Mouse (Mus musculus): Measurements from ENCODE around the gene Elovl5. TPM values are rescaled to one million over a fixed set of nuclear protein-coding genes. Genes with fewer than 3 reads are reported as not detected.

Elovl5 gene
- polyA plus RNA-seq, 1 experiment from 2014 or later: 89.5 TPM

DNA sequence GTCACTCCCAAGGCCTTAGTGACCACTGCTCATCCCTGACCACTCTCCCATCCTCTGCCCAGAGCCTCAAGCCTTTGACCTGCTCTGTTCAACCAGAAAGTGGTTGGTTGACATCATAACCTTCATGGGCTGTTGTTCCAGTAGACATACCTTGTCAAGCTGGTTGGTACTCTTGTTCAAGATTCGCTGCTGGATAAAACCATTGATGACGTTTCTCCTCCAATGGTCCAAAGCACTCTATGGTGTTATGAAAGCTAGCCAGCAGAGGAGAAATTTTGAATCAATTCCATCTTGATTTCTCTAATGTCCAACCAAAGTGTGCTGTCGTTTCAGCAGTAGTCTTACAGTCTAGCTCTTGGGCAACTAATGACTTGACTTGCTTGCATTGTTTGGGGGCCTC lies 27.0 kb downstream of the Elovl5 start:
- ATAC-seq (replicated peaks; ENCODE audit: low FRiP score, low TSS enrichment, low read depth) (no peak), DNase-seq (ENCODE audit: low spot score) (no peak)
- Histone ChIP-seq H3K27me3 (replicated peaks; ENCODE audit: control insufficient read depth, insufficient read depth, low read length) (no peaks in the 10 kb centered on the region), H3K9ac (ENCODE audit: low read length) (no peak overlapping the region), H3K4me2 (ENCODE audit: low read length) (no peak overlapping the region), H3K36me3 (ENCODE audit: control insufficient read depth, insufficient read depth, low read length) (no peaks in the 10 kb centered on the region), H3K4me1 (replicated peaks; ENCODE audit: control insufficient read depth, insufficient read depth, low read length) (peaks cover 29% of the 10 kb centered on the region), H3K4me3 (ENCODE audit: low read depth, low read length) (no peak overlapping the region), H3K27ac (ENCODE audit: low read depth) (no peak overlapping the region), H3K9me3 (ENCODE audit: control insufficient read depth, low read length) (no peaks in the 10 kb centered on the region)
- 87% methylated on average over 3 of the region's 3 CpGs for WGBS

DNA sequence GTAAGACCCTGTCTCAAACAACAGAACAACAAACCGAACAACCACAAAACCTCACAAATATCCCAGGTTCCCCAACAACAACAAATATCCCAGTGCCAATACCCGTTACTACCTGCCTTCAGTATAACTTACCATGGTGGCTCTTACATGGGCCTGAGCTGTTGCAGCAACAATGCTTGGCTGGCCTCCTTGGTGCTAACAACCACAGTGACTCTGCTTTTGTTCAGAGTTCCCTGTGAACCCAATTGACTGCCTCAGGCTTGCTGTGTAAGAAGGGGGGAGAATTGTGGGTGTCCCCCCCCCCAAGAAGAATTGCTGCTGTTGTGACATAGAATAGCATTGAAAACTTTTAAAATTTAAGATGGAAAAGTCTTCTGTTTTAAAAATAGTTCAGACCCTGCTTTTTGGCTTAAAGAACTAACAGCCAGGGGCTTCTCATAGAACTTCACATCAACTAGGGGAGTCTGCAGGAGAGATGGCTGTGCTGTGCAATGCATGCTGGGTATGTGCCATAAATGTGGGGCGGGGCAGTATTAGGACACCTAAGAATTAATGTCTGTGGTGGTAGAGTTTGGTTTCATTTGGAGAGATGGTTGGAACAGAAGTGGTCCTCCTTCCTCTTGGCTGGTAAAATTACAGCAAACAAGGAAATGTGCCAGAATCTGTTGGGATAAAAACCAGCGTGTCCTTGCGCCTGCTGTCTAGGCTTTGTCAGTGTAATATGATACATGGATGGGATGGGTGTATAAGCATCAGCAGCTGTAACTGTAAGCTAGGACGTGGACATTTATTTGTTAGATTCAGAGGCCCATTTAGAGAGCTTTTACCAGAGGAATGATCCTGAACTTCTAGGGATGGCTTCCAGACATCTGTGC lies 28.9 kb downstream of the Elovl5 start:
- no peak overlapping the region for H3K4me2 ChIP-seq (ENCODE audit: low read length)
- no peak overlapping the region for H3K4me3 ChIP-seq (ENCODE audit: low read depth, low read length)
- DNase-seq (ENCODE audit: low spot score): no peak
- peak overlapping the region; percentile 5; the same call in 1 of the 2 replicates for H3K27ac ChIP-seq (ENCODE audit: low read depth)
- no peaks in the 10 kb centered on the region for H3K9me3 ChIP-seq (ENCODE audit: control insufficient read depth, low read length)
- no peak for ATAC-seq (replicated peaks; ENCODE audit: low FRiP score, low TSS enrichment, low read depth)
- 61% methylated on average over 6 of the region's 6 CpGs for WGBS
- H3K4me1 ChIP-seq (replicated peaks; ENCODE audit: control insufficient read depth, insufficient read depth, low read length): peaks cover 27% of the 10 kb centered on the region
- no peak overlapping the region for H3K9ac ChIP-seq (ENCODE audit: low read length)
- H3K36me3 ChIP-seq (ENCODE audit: control insufficient read depth, insufficient read depth, low read length): no peaks in the 10 kb centered on the region
- H3K27me3 ChIP-seq (replicated peaks; ENCODE audit: control insufficient read depth, insufficient read depth, low read length): no peaks in the 10 kb centered on the region

DNA sequence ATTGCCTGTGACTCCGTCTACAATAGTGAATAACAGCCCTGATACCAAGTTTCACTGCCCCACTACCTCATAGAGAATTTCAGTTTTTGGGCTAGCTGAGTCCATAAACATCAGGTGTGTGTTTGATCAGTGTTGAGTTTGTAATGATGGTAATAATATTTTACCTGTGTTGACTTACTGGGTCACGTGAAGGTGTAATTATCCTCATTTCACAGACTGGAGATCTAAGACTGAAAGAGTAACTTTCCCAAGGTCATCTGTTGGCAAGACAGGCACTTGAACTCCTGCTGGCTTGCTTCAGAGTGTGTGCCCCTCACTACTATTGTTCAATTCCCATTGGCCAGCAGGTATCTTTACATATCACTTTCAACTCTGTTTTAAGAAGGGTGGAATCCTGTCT lies 31.1 kb downstream of the Elovl5 start:
- WGBS: 73% methylated on average over 2 of the region's 2 CpGs
- ATAC-seq (replicated peaks; ENCODE audit: low FRiP score, low TSS enrichment, low read depth): no peak; the same call in 1 of the 2 replicates
- Histone ChIP-seq H3K36me3 (ENCODE audit: control insufficient read depth, insufficient read depth, low read length) (no peaks in the 10 kb centered on the region), H3K9ac (ENCODE audit: low read length) (no peak overlapping the region), H3K4me2 (ENCODE audit: low read length) (no peak overlapping the region), H3K4me1 (replicated peaks; ENCODE audit: control insufficient read depth, insufficient read depth, low read length) (peaks cover 28% of the 10 kb centered on the region), H3K27ac (ENCODE audit: low read depth) (no peak overlapping the region), H3K4me3 (ENCODE audit: low read depth, low read length) (no peak overlapping the region), H3K27me3 (replicated peaks; ENCODE audit: control insufficient read depth, insufficient read depth, low read length) (no peaks in the 10 kb centered on the region), H3K9me3 (ENCODE audit: control insufficient read depth, low read length) (no peaks in the 10 kb centered on the region)
- DNase-seq (ENCODE audit: low spot score): no peak

DNA sequence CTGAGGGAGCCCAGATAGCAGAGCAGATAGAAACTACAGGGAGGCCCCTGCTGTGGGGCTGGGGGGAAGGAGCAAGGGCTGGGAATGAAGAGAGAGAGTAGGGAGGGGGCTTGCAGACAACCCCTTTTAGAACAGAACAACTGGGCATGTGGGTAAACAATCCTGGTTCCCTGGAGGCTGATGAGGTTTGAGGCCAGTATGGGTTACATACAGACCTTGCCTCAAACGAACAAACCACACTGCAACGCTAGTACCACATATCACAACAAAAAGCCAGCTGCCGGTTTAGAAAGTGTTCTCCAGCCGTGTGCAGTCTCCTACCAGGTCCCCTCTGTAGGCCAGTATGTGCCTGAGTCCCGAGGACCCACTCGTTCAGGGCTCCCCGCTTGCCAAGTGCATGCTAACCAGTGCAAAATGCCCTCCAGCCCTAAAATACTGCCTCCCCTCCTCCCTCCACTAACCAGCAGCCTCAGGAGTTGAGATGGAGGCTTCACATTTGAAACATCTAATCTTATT lies 32.6 kb downstream of the Elovl5 start:
- Histone ChIP-seq H3K27ac (ENCODE audit: low read depth) (peak overlapping the region; percentile 6; the same call in 1 of the 2 replicates), H3K9ac (ENCODE audit: low read length) (no peak overlapping the region), H3K4me1 (replicated peaks; ENCODE audit: control insufficient read depth, insufficient read depth, low read length) (peaks cover 32% of the 10 kb centered on the region), H3K36me3 (ENCODE audit: control insufficient read depth, insufficient read depth, low read length) (no peaks in the 10 kb centered on the region), H3K27me3 (replicated peaks; ENCODE audit: control insufficient read depth, insufficient read depth, low read length) (no peaks in the 10 kb centered on the region), H3K4me3 (ENCODE audit: low read depth, low read length) (no peak overlapping the region), H3K4me2 (ENCODE audit: low read length) (no peak overlapping the region), H3K9me3 (ENCODE audit: control insufficient read depth, low read length) (no peaks in the 10 kb centered on the region)
- 31% methylated on average over 7 of the region's 7 CpGs for WGBS
- no peak for DNase-seq (ENCODE audit: low spot score)
- no peak for ATAC-seq (replicated peaks; ENCODE audit: low FRiP score, low TSS enrichment, low read depth)

DNA sequence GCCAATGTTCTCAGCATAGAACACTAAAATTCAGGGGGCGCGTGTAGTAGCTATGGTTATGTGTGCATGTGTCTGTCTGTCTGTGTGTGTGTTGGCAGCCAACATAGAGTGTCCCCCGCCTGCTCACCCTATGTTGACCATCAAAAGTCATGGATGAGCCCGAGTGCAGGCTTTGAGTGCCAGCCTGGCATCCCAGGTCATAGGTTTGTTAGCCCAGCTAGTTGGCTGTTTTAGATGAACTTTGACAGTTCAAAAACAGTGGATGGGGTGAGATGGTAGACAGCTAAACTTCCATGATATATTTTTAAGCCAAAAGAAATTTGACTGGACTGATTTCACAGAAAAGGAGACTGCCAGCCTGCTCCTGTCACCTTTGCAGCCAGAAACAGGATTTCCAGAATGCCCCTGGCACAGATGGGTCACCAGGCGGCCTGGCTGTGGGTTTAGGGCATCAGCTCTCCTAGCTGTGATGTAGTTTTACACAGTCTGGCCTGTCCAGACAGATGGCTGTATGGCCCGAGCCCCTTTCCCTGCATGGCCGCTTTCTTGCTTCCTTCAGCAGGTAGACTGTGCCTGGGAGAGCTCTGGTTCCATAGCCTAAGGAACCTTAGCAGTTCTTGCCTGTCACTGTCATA lies 33.8 kb downstream of the Elovl5 start:
- Histone ChIP-seq H3K9me3 (ENCODE audit: control insufficient read depth, low read length) (no peaks in the 10 kb centered on the region), H3K4me3 (ENCODE audit: low read depth, low read length) (no peak overlapping the region), H3K27me3 (replicated peaks; ENCODE audit: control insufficient read depth, insufficient read depth, low read length) (no peaks in the 10 kb centered on the region), H3K4me1 (replicated peaks; ENCODE audit: control insufficient read depth, insufficient read depth, low read length) (peaks cover 32% of the 10 kb centered on the region), H3K4me2 (ENCODE audit: low read length) (no peak overlapping the region), H3K36me3 (ENCODE audit: control insufficient read depth, insufficient read depth, low read length) (no peaks in the 10 kb centered on the region), H3K9ac (ENCODE audit: low read length) (no peak overlapping the region), H3K27ac (ENCODE audit: low read depth) (no peak overlapping the region)
- DNase-seq (ENCODE audit: low spot score): no peak
- no peak for ATAC-seq (replicated peaks; ENCODE audit: low FRiP score, low TSS enrichment, low read depth)
- WGBS: 87% methylated on average over 7 of the region's 7 CpGs

DNA sequence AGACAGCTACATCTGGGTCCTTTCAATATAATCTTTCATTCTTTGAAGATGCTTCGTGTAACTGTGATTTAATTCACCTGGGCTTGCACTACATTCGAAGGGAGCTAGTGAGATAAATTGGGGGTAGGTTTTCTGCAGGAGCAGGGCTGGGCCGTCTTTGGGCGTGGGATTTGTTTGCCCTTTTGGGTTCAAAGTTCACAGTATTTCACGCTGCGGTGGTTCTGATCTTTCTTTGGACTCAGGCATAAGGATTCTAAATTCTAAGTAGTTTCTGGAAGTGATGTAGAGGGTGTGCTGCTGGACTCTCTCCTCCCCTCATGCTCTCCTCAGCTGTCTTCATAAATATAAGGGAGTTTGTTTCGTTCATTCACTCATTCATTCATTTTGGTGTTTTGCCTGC lies 34.8 kb downstream of the Elovl5 start:
- no peak for ATAC-seq (replicated peaks; ENCODE audit: low FRiP score, low TSS enrichment, low read depth)
- Histone ChIP-seq H3K36me3 (ENCODE audit: control insufficient read depth, insufficient read depth, low read length) (no peaks in the 10 kb centered on the region), H3K9ac (ENCODE audit: low read length) (no peak overlapping the region), H3K27me3 (replicated peaks; ENCODE audit: control insufficient read depth, insufficient read depth, low read length) (no peaks in the 10 kb centered on the region), H3K4me1 (replicated peaks; ENCODE audit: control insufficient read depth, insufficient read depth, low read length) (peaks cover 24% of the 10 kb centered on the region), H3K27ac (ENCODE audit: low read depth) (no peak overlapping the region), H3K4me2 (ENCODE audit: low read length) (no peak overlapping the region), H3K9me3 (ENCODE audit: control insufficient read depth, low read length) (no peaks in the 10 kb centered on the region), H3K4me3 (ENCODE audit: low read depth, low read length) (no peak overlapping the region)
- 48% methylated on average over 7 of the region's 7 CpGs for WGBS
- no peak for DNase-seq (ENCODE audit: low spot score)

DNA sequence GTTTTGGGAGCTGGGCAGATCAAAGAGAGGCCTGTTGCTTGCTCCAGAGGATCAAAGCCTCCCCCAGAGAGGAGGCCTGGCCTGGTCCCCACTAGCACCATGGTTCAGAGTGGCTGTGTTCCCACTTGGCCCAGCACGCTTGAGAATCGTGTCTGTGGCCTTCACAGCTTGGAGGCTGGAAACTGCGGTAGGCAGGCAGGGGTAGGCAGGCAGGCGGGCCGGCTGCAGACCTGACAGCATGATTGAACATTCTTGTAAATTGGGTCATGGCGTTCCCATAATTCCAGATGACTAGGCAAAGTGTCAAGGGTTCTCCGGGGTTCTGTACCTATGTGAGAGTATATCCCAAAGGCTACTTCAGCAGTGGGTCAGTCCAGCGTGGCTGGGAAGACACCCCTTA lies 35.9 kb downstream of the Elovl5 start:
- Histone ChIP-seq H3K9me3 (ENCODE audit: control insufficient read depth, low read length) (no peaks in the 10 kb centered on the region), H3K9ac (ENCODE audit: low read length) (no peak overlapping the region), H3K4me1 (replicated peaks; ENCODE audit: control insufficient read depth, insufficient read depth, low read length) (peaks cover 24% of the 10 kb centered on the region), H3K36me3 (ENCODE audit: control insufficient read depth, insufficient read depth, low read length) (peaks cover 9% of the 10 kb centered on the region; the same call in 1 of the 2 replicates), H3K27me3 (replicated peaks; ENCODE audit: control insufficient read depth, insufficient read depth, low read length) (no peaks in the 10 kb centered on the region), H3K27ac (ENCODE audit: low read depth) (no peak overlapping the region), H3K4me2 (ENCODE audit: low read length) (no peak overlapping the region), H3K4me3 (ENCODE audit: low read depth, low read length) (no peak overlapping the region)
- DNase-seq (ENCODE audit: low spot score): no peak
- 43% methylated on average over 8 of the region's 8 CpGs for WGBS
- ATAC-seq (replicated peaks; ENCODE audit: low FRiP score, low TSS enrichment, low read depth): no peak; the same call in 1 of the 2 replicates

DNA sequence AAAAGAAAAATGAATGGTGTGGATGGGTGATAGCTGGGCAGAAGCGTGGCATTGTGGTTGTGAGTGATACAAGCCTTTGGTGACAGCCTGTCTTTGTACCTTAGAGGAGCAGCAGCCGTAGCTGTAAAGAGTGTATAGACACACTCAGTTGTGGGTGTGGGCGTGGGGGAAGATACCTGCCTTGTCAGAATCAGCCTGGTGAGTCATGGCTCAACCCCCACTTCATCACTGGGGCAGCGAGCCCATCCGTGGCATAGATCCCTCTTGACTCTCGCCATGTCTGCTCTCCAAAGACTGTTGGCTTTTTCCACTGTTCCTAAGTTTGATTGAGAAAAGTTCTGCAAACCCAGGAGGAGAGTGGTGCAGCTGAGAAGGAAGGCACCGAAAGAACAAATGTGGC lies 37.3 kb downstream of the Elovl5 start:
- Histone ChIP-seq H3K9ac (ENCODE audit: low read length) (no peak overlapping the region), H3K4me2 (ENCODE audit: low read length) (no peak overlapping the region), H3K27me3 (replicated peaks; ENCODE audit: control insufficient read depth, insufficient read depth, low read length) (no peaks in the 10 kb centered on the region), H3K9me3 (ENCODE audit: control insufficient read depth, low read length) (no peaks in the 10 kb centered on the region), H3K36me3 (ENCODE audit: control insufficient read depth, insufficient read depth, low read length) (peaks cover 15% of the 10 kb centered on the region; the same call in 1 of the 2 replicates), H3K4me3 (ENCODE audit: low read depth, low read length) (no peak overlapping the region), H3K27ac (ENCODE audit: low read depth) (no peak overlapping the region), H3K4me1 (replicated peaks; ENCODE audit: control insufficient read depth, insufficient read depth, low read length) (peaks cover 21% of the 10 kb centered on the region; the same call in 1 of the 2 replicates)
- ATAC-seq (replicated peaks; ENCODE audit: low FRiP score, low TSS enrichment, low read depth) (no peak), DNase-seq (ENCODE audit: low spot score) (no peak)
- 79% methylated on average over 7 of the region's 7 CpGs for WGBS

Measured in intestine, embryonic 14.5 days (tissue).